Mouse (Mus musculus) liver, adult 2 months (tissue): ENCODE results near the gene Pgap3. TPM values are rescaled to one million over a fixed set of nuclear protein-coding genes. Genes with fewer than 3 reads are reported as not detected.

Source experiments
- DNase-seq: peaks from one replicate; pipeline ENCODE4 v3.0.0-alpha.2; 2011; ENCODE audit warnings: low read depth, low spot score; ENCODE audit errors: extremely low read depth
- H3K27ac ChIP-seq: fragments of 200-500 bp; replicated peaks from 2 replicates; pipeline ENCODE4 v1.5.1; 2012; ENCODE audit warnings: low read depth, mild to moderate bottlenecking, control low read depth, inconsistent platforms, low read length; ENCODE audit not compliant: insufficient read depth
- H3K27me3 ChIP-seq: fragments of 200-500 bp; 2 replicates; pipeline ENCODE4 v1.6.1; 2012; ENCODE audit warnings: mild to moderate bottlenecking, moderate library complexity, low read length, inconsistent platforms; ENCODE audit not compliant: control insufficient read depth, insufficient read depth
- H3K36me3 ChIP-seq: fragments of 200-500 bp; 2 replicates; pipeline ENCODE4 v1.6.1; 2012; ENCODE audit warnings: low read length, inconsistent platforms; ENCODE audit not compliant: control insufficient read depth, insufficient read depth
- H3K4me1 ChIP-seq: fragments of 200-500 bp; 2 replicates; pipeline ENCODE4 v1.6.1; 2011; ENCODE audit warnings: low read length; ENCODE audit not compliant: control insufficient read depth, insufficient read depth
- H3K4me3 ChIP-seq: fragments of 200-500 bp; 2 replicates; pipeline ENCODE4 v1.5.1; 2011; ENCODE audit warnings: low read depth, mild to moderate bottlenecking, control low read depth, low read length, moderate library complexity; ENCODE audit not compliant: insufficient read depth
- H3K79me2 ChIP-seq: fragments of 200-500 bp; 2 replicates; pipeline ENCODE4 v1.6.1; 2012; ENCODE audit warnings: inconsistent platforms, mild to moderate bottlenecking, low read length, moderate library complexity; ENCODE audit not compliant: control insufficient read depth, insufficient read depth
- H3K9ac ChIP-seq: fragments of 200-500 bp; 2 replicates; pipeline ENCODE4 v1.6.1; 2012; ENCODE audit warnings: low read depth, mild to moderate bottlenecking, control low read depth, inconsistent platforms, low read length
- CTCF ChIP-seq: fragments of 200-500 bp; IDR thresholded peaks from 2 replicates; pipeline ENCODE4 v1.5.1; 2011; ENCODE audit warnings: low read depth, low read length, control low read depth
- POLR2A ChIP-seq: fragments of 200-500 bp; IDR thresholded peaks from 2 replicates; pipeline ENCODE4 v1.6.1; 2011; ENCODE audit warnings: low read length, control low read depth; ENCODE audit not compliant: insufficient read depth; ENCODE audit errors: extremely low read depth
- WGBS: fragments of 180-500 bp; shearing (Covaris S2); methylation state at CpG from one replicate; pipeline ENCODE4 v1.1.7; 2018; 5-methylcytosine and 5-hydroxymethylcytosine counted together
- polyA plus RNA-seq: library from polyadenylated mRNA; depleted of rRNA; stranded (reverse); fragments of >200 nt; gene quantifications from 2 replicates; pipeline ENCODE4 v1.2.3, GENCODE M21; 2012
- total RNA-seq: library from RNA; depleted of rRNA; stranded (reverse); fragments of >200 nt; gene quantifications from 2 replicates; pipeline ENCODE4 v1.2.3, GENCODE M21; 2014

The Pgap3 gene
- total and polyA plus RNA-seq, 2 experiments, result 0.37 to 5.0 TPM

GRCm38 (mm10) chr11:98363817-98364216 is 36.5 kb downstream of the Pgap3 start:
- no peak for TF ChIP-seq CTCF

GRCm38 (mm10) chr11:98360866-98361521 is 39.3 kb downstream of the Pgap3 start:
- 81% methylated on average over 9 of the region's 9 CpGs for WGBS
- peaks cover 27% of the 10 kb centered on the region for H3K4me1 ChIP-seq

More at GRCm38 (mm10) chr11:98363817-98364216, 36.5 kb downstream of the Pgap3 start:
- H3K4me1 ChIP-seq, result peaks cover 10% of the 10 kb centered on the region
- no peaks in the 10 kb centered on the region for H3K27me3 ChIP-seq
- no peak overlapping the region for H3K27ac ChIP-seq
- H3K36me3 ChIP-seq, result no peaks in the 10 kb centered on the region
- no peak overlapping the region for H3K9ac ChIP-seq
- WGBS, result 59% methylated on average over 5 of the region's 5 CpGs
- peaks cover 41% of the 10 kb centered on the region; the same call in 1 of the 2 replicates for H3K79me2 ChIP-seq
- DNase-seq, result peak; percentile 56
- no peak overlapping the region for H3K4me3 ChIP-seq

GRCm38 (mm10) chr11:98358161-98359083 is 41.9 kb downstream of the Pgap3 start, which contains the start of gene Stard3:
Stard3 (plus strand) TSS chr11:98358368.
- Histone ChIP-seq H3K27me3 (no peaks in the 10 kb centered on the region), H3K4me3 (peak within 1 kb of the TSS; percentile 75), H3K27ac (peak within 1 kb of the TSS; percentile 82), H3K79me2 (peaks cover 37% of the 10 kb centered on the region; the same call in 1 of the 2 replicates), H3K4me1 (peaks cover 25% of the 10 kb centered on the region), H3K9ac (peak within 1 kb of the TSS; percentile 89), H3K36me3 (no peaks in the 10 kb centered on the region)
- WGBS, result under 1% methylated on average over 58 of the region's 60 CpGs
- peak; percentile 71 for TF ChIP-seq POLR2A
- no peak for TF ChIP-seq CTCF
- DNase-seq, result peak; percentile 77

More at GRCm38 (mm10) chr11:98360866-98361521, 39.3 kb downstream of the Pgap3 start:
- H3K79me2 ChIP-seq, result peaks cover 37% of the 10 kb centered on the region; the same call in 1 of the 2 replicates
- no peaks in the 10 kb centered on the region for H3K27me3 ChIP-seq
- H3K27ac ChIP-seq, result peak overlapping the region; percentile 46
- no peak overlapping the region for H3K4me3 ChIP-seq
- no peak for TF ChIP-seq CTCF
- TF ChIP-seq POLR2A, result no peak
- H3K9ac ChIP-seq, result no peak overlapping the region
- DNase-seq, result peak; percentile 27
- no peaks in the 10 kb centered on the region for H3K36me3 ChIP-seq

GRCm38 (mm10) chr11:98357396-98358160 is 42.7 kb downstream of the Pgap3 start:
- Histone ChIP-seq H3K36me3 (no peaks in the 10 kb centered on the region), H3K27ac (peak overlapping the region; percentile 82), H3K9ac (peak overlapping the region; percentile 72), H3K27me3 (no peaks in the 10 kb centered on the region), H3K4me1 (peaks cover 25% of the 10 kb centered on the region), H3K79me2 (peaks cover 36% of the 10 kb centered on the region; the same call in 1 of the 2 replicates), H3K4me3 (peak overlapping the region; percentile 56)
- WGBS, result 9% methylated on average over 13 of the region's 13 CpGs
- no peak for DNase-seq
- TF ChIP-seq CTCF (0 out of 2 replicates have a peak, but pooled peaks have one; percentile 2), POLR2A (no peak)

GRCm38 (mm10) chr11:98356625-98357394 is 43.5 kb downstream of the Pgap3 start:
- peak; percentile 86 for DNase-seq
- Histone ChIP-seq H3K9ac (peak overlapping the region; percentile 63), H3K36me3 (no peaks in the 10 kb centered on the region), H3K4me1 (peaks cover 25% of the 10 kb centered on the region), H3K27me3 (no peaks in the 10 kb centered on the region), H3K79me2 (peaks cover 32% of the 10 kb centered on the region; the same call in 1 of the 2 replicates), H3K27ac (peak overlapping the region; percentile 82), H3K4me3 (peak overlapping the region; percentile 57)
- no peak for TF ChIP-seq CTCF
- no peak for TF ChIP-seq POLR2A
- 35% methylated on average over 7 of the region's 7 CpGs for WGBS
